ENCODE assay signal across 8 mouse cellular contexts in the genomic region with DNA sequence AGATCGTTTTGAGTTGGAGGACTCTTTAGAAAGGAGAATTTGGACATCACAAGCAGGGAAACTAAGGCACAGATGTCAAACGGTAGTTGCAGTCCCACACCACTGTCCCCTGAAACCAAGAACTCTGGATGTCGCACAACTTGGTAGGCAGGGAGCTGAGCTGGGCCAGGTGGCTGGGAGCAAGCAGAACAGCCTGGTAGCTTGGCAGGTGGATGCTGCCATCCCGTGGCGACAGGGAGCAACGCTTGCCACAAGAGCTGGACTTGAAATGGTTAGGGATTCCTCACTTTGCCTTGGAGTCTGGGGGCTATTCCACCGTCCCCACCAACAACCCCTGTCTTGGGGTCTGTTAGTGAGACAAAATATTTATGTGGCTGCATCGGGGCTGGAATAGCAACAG. TPM values are rescaled to one million over a fixed set of nuclear protein-coding genes. Genes with fewer than 3 reads are reported as not detected.
A peak's percentile ranks its signal among the peaks of the same experiment; 100 is the strongest.
DNase-seq lines count a peak whose midpoint lies in the region; ATAC-seq and TF ChIP-seq lines count a peak whose summit lies in the region.

No protein-coding gene starts in this region.

- H3K4me2 ChIP-seq in forebrain, embryonic 11.5 days (ENCODE audit: low read depth, low read length, severe bottlenecking), result peak overlapping the region; percentile 97
- no peak overlapping the region for H3K4me2 ChIP-seq in lung, embryonic 14.5 days

- H3K27ac ChIP-seq in forebrain, embryonic 11.5 days (ENCODE audit: low read depth, low read length), result no peak overlapping the region
- H3K27ac ChIP-seq in lung, embryonic 14.5 days (ENCODE audit: low read depth), result no peak overlapping the region

- H3K9ac ChIP-seq in forebrain, embryonic 11.5 days (ENCODE audit: low read length), result no peak overlapping the region
- no peak overlapping the region for H3K9ac ChIP-seq in lung, embryonic 14.5 days

- H3K4me3 ChIP-seq in E14TG2a.4 (replicated peaks; ENCODE audit: low read length), result peak overlapping the region; percentile 78
- no peak overlapping the region; the same call in 1 of the 2 replicates for H3K4me3 ChIP-seq in forebrain, embryonic 11.5 days (ENCODE audit: low read depth, low read length)
- no peak overlapping the region for H3K4me3 ChIP-seq in lung, embryonic 14.5 days (ENCODE audit: low read depth, low read length)

- peak; percentile 68 for TF ChIP-seq CTCF in E14TG2a.4 (conservative IDR thresholded peaks at IDR 0.05; ENCODE audit: low read length)
- peak; percentile 97 for TF ChIP-seq CTCF in lung, embryonic 14.5 days (IDR thresholded peaks at IDR 0.05; ENCODE audit: low read depth)

- ATAC-seq in forebrain, embryonic 11.5 days (replicated peaks; ENCODE audit: low FRiP score), result peak; percentile 70
- ATAC-seq in lung, embryonic 14.5 days (ENCODE audit: insufficient read depth), result peak; percentile 75

- peak; percentile 30 for DNase-seq in c-Kit-positive CD71-positive TER-119-negative erythroid progenitor cells, embryonic 14.5 days (ENCODE audit: low read depth)
- peak; percentile 94 for DNase-seq in forebrain, embryonic 11.5 days (ENCODE audit: low spot score)
- peak; percentile 79 to 85 for DNase-seq in heart, postnatal 14 days
- DNase-seq in kidney, postnatal 4 days, result peak; percentile 91 to 93
- DNase-seq in lung, embryonic 14.5 days, result peak; percentile 90
- DNase-seq in ovary, postnatal 36 days (ENCODE audit: low spot score), result peak; percentile 79
- DNase-seq in thymus, postnatal 36 days, result peak; percentile 65 to 70

- WGBS in forebrain, embryonic 11.5 days, result 1% methylated on average over 8 of the region's 8 CpGs
- 2% methylated on average over 8 of the region's 8 CpGs for WGBS in lung, embryonic 14.5 days

- H3K9me3 ChIP-seq in E14TG2a.4 (ENCODE audit: low read length), result no peaks in the 10 kb centered on the region
- H3K9me3 ChIP-seq in forebrain, embryonic 11.5 days (ENCODE audit: control insufficient read depth, low read length), result no peaks in the 10 kb centered on the region
- no peaks in the 10 kb centered on the region for H3K9me3 ChIP-seq in lung, embryonic 14.5 days (ENCODE audit: low read depth, low read length)

- H3K4me1 ChIP-seq in E14TG2a.4 (replicated peaks; ENCODE audit: low read depth, low read length), result peaks cover 27% of the 10 kb centered on the region
- H3K4me1 ChIP-seq in forebrain, embryonic 11.5 days (replicated peaks; ENCODE audit: control insufficient read depth, insufficient read depth, low read length), result peaks cover 16% of the 10 kb centered on the region; the same call in 1 of the 2 replicates
- H3K4me1 ChIP-seq in lung, embryonic 14.5 days (ENCODE audit: insufficient read depth), result no peaks in the 10 kb centered on the region

- H3K27me3 ChIP-seq in E14TG2a.4 (ENCODE audit: insufficient read depth, low read length), result peaks cover 79% of the 10 kb centered on the region
- peaks cover 35% of the 10 kb centered on the region for H3K27me3 ChIP-seq in forebrain, embryonic 11.5 days (ENCODE audit: control insufficient read depth, insufficient read depth, low read length)
- H3K27me3 ChIP-seq in lung, embryonic 14.5 days (ENCODE audit: insufficient read depth, low read length), result peaks cover 58% of the 10 kb centered on the region

- no peaks in the 10 kb centered on the region for H3K36me3 ChIP-seq in E14TG2a.4 (ENCODE audit: insufficient read depth, low read length)
- H3K36me3 ChIP-seq in forebrain, embryonic 11.5 days (ENCODE audit: control insufficient read depth, insufficient read depth, low read length), result no peaks in the 10 kb centered on the region
- no peaks in the 10 kb centered on the region for H3K36me3 ChIP-seq in lung, embryonic 14.5 days (ENCODE audit: insufficient read depth)

- intact Hi-C loops in heart, postnatal 14 days (cut with DNase I), result loop anchor here (1.0 to 5.0 kb wide), 5 partner anchors 106 to 431 kb away; no protein-coding TSS in a partner anchor

RNA-seq across cellular contexts. Expression of a gene that starts 0.8 kb away (rescaled TPM):
- 146 and 153 TPM in 2 replicates for polyA plus RNA-seq in forebrain, embryonic 11.5 days (2014; fragmentation: Nextera tagmentation; extraction: Ambion mirVana)
- under 1 TPM; 0.20 to 0.88 TPM for total RNA-seq in heart, postnatal 14 days (2021)
- 65.7 and 77.0 TPM in 2 replicates for polyA plus RNA-seq in lung, embryonic 14.5 days (2014; fragmentation: Nextera tagmentation; extraction: Ambion mirVana)

Comparison
In these comparisons a context has a peak if more than half of its experiments do, and no peak if none do; other contexts are left out.
1. DNase-seq: peak in every context shown above with its lines; median percentile 94 in forebrain, embryonic 11.5 days; 92 in kidney, postnatal 4 days; 90 in lung, embryonic 14.5 days; 82 in heart, postnatal 14 days; 79 in ovary, postnatal 36 days; 68 in thymus, postnatal 36 days; 30 in c-Kit-positive CD71-positive TER-119-negative erythroid progenitor cells, embryonic 14.5 days.